Mouse (Mus musculus) adrenal gland, adult 18-20 months (tissue): Measurements from ENCODE around the gene Stat5b. TPM values are rescaled to one million over a fixed set of nuclear protein-coding genes. Genes with fewer than 3 reads are reported as not detected.

Experiments
- DNase-seq, 2 experiments: peaks; one replicate each; pipeline ENCODE4 v3.0.0; 2021 to 2022; ENCODE audit warnings: low spot score in 2 of 2
- total RNA-seq, 2 experiments: library from RNA; stranded (reverse); gene quantifications; 1 replicate in 1 of 2; 2 replicates in 1 of 2; pipeline ENCODE4 v1.2.3; 2021

Gene Stat5b
- total RNA-seq, 2 experiments from 2014 or later: 40.1 to 74.3 TPM

GRCm38 (mm10) chr11:100870256-100870967, 19.9 kb upstream of the Stat5b start:
- DNase-seq: peak in 1 of 2 experiments; percentile 39

- no peak for DNase-seq
Measured at GRCm38 (mm10) chr11:100865618-100866017, 15.1 kb upstream of the Stat5b start.

- DNase-seq: no peak
Measured at GRCm38 (mm10) chr11:100863141-100863540, 12.6 kb upstream of the Stat5b start.

- DNase-seq: no peak
Measured at GRCm38 (mm10) chr11:100861836-100862235, 11.3 kb upstream of the Stat5b start.

GRCm38 (mm10) chr11:100861335-100861734, 10.8 kb upstream of the Stat5b start:
- no peak for DNase-seq

GRCm38 (mm10) chr11:100860198-100861048, 9.9 kb upstream of the Stat5b start:
- peak; percentile 77 to 78 for DNase-seq

GRCm38 (mm10) chr11:100859579-100860075, 9.1 kb upstream of the Stat5b start:
- DNase-seq: no peak

- peak; percentile 60 to 70 for DNase-seq
Measured at GRCm38 (mm10) chr11:100858935-100859578, 8.5 kb upstream of the Stat5b start, which contains the start of gene Stat5a. TSS of gene Stat5a (plus strand) at chr11:100859351.

GRCm38 (mm10) chr11:100857960-100858359, 7.4 kb upstream of the Stat5b start:
- DNase-seq: no peak

- DNase-seq: no peak
Measured at GRCm38 (mm10) chr11:100855178-100855577, 4.7 kb upstream of the Stat5b start.

GRCm38 (mm10) chr11:100854268-100854667, 3.7 kb upstream of the Stat5b start:
- DNase-seq: no peak

- DNase-seq: no peak
Measured at GRCm38 (mm10) chr11:100853018-100853417, 2.5 kb upstream of the Stat5b start.

- no peak for DNase-seq
Measured at GRCm38 (mm10) chr11:100852088-100852487, 1.6 kb upstream of the Stat5b start.

- DNase-seq: peak; percentile 73 to 77
Measured at GRCm38 (mm10) chr11:100850778-100851528, 429 bp upstream of the Stat5b start.

- no peak for DNase-seq
Measured at GRCm38 (mm10) chr11:100849456-100850037, 977 bp downstream of the Stat5b start.

- DNase-seq: no peak
Measured at GRCm38 (mm10) chr11:100848789-100849379, 1.6 kb downstream of the Stat5b start.

GRCm38 (mm10) chr11:100848080-100848479, 2.4 kb downstream of the Stat5b start:
- DNase-seq: no peak

- DNase-seq: no peak
Measured at GRCm38 (mm10) chr11:100847572-100847971, 3.0 kb downstream of the Stat5b start.

GRCm38 (mm10) chr11:100845793-100846192, 4.7 kb downstream of the Stat5b start:
- DNase-seq: no peak

GRCm38 (mm10) chr11:100844121-100844520, 6.4 kb downstream of the Stat5b start:
- no peak for DNase-seq
